Mouse (Mus musculus): ENCODE data around the gene Cnnm3.

The Cnnm3 gene

GRCm38 (mm10) chr1:36557457-36558011, 45.9 kb downstream of the Cnnm3 start:
- DNase-seq (ENCODE audit: low spot score in 2 of 2) = peak in 1 of 2 experiments; percentile 18

- DNase-seq (ENCODE audit: low spot score in 2 of 2) = peak in 1 of 2 experiments; percentile 19
Observed at GRCm38 (mm10) chr1:36558031-36558993, 46.6 kb downstream of the Cnnm3 start, which contains the start of gene Sema4c. Gene Sema4c (minus strand): TSS chr1:36558349.

- DNase-seq (ENCODE audit: low spot score in 2 of 2) = no peak
Observed at GRCm38 (mm10) chr1:36559256-36559655, 47.6 kb downstream of the Cnnm3 start.

- DNase-seq (ENCODE audit: low spot score in 2 of 2) = no peak
Observed at GRCm38 (mm10) chr1:36559888-36560287, 48.2 kb downstream of the Cnnm3 start.

- DNase-seq (ENCODE audit: low spot score in 2 of 2) = no peak
Observed at GRCm38 (mm10) chr1:36560903-36561302, 49.2 kb downstream of the Cnnm3 start.

GRCm38 (mm10) chr1:36562388-36562787, 50.7 kb downstream of the Cnnm3 start:
- no peak for DNase-seq (ENCODE audit: low spot score in 2 of 2)

GRCm38 (mm10) chr1:36563197-36563596, 51.5 kb downstream of the Cnnm3 start:
- no peak for DNase-seq (ENCODE audit: low spot score in 2 of 2)

- no peak for DNase-seq (ENCODE audit: low spot score in 2 of 2)
Observed at GRCm38 (mm10) chr1:36563632-36564031, 52.0 kb downstream of the Cnnm3 start.

GRCm38 (mm10) chr1:36564101-36564500, 52.4 kb downstream of the Cnnm3 start:
- DNase-seq (ENCODE audit: low spot score in 2 of 2) = no peak

GRCm38 (mm10) chr1:36566425-36566824, 54.8 kb downstream of the Cnnm3 start:
- no peak for DNase-seq (ENCODE audit: low spot score in 2 of 2)

- DNase-seq (ENCODE audit: low spot score in 2 of 2) = no peak
Observed at GRCm38 (mm10) chr1:36567818-36568603, 56.3 kb downstream of the Cnnm3 start.

GRCm38 (mm10) chr1:36568776-36569175, 57.1 kb downstream of the Cnnm3 start:
- no peak for DNase-seq (ENCODE audit: low spot score in 2 of 2)

GRCm38 (mm10) chr1:36569694-36570276, 58.1 kb downstream of the Cnnm3 start:
- DNase-seq (ENCODE audit: low spot score in 2 of 2) = no peak

GRCm38 (mm10) chr1:36570320-36570719, 58.7 kb downstream of the Cnnm3 start:
- DNase-seq (ENCODE audit: low spot score in 2 of 2) = no peak

- no peak for DNase-seq (ENCODE audit: low spot score in 2 of 2)
Observed at GRCm38 (mm10) chr1:36571627-36572026, 60.0 kb downstream of the Cnnm3 start.

GRCm38 (mm10) chr1:36572140-36572700, 60.6 kb downstream of the Cnnm3 start:
- no peak for DNase-seq (ENCODE audit: low spot score in 2 of 2)

GRCm38 (mm10) chr1:36572709-36573108, 61.0 kb downstream of the Cnnm3 start:
- DNase-seq (ENCODE audit: low spot score in 2 of 2) = no peak

- DNase-seq (ENCODE audit: low spot score in 2 of 2) = no peak
Observed at GRCm38 (mm10) chr1:36573524-36573923, 61.9 kb downstream of the Cnnm3 start.

- no peak for DNase-seq (ENCODE audit: low spot score in 2 of 2)
Observed at GRCm38 (mm10) chr1:36574196-36574955, 62.7 kb downstream of the Cnnm3 start.

GRCm38 (mm10) chr1:36575347-36575746, 63.7 kb downstream of the Cnnm3 start:
- DNase-seq (ENCODE audit: low spot score in 2 of 2) = no peak

Data from spleen, postnatal 14 days (tissue).